Mouse (Mus musculus) embryo, embryonic 10 days (tissue): ENCODE data around the gene Fbxo17.

Experiments used
- DNase-seq: peaks from one replicate; pipeline ENCODE4 v3.0.0-alpha.2; 2015; ENCODE audit warnings: low spot score

Fbxo17 gene

DNA sequence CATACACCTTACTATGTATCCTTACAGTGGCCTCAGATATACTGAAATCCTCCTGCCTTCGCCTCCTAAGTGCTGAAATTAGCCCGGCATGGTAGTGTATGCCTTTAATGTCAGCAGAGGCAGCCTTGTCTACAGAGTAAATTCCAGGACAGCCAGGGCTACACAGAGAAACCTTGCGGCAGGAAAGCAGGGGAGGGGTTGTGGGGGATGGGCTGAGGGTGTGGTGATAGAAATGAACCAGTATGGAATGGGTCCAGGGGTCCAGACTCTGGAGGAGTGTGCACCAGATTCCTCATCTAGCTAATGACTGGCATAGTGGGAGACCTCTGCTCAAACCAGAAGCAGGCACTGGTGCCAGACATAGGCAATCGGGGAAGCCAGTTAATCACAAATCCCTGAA, 2.6 kb downstream of the Fbxo17 start:
- no peak for DNase-seq

DNA sequence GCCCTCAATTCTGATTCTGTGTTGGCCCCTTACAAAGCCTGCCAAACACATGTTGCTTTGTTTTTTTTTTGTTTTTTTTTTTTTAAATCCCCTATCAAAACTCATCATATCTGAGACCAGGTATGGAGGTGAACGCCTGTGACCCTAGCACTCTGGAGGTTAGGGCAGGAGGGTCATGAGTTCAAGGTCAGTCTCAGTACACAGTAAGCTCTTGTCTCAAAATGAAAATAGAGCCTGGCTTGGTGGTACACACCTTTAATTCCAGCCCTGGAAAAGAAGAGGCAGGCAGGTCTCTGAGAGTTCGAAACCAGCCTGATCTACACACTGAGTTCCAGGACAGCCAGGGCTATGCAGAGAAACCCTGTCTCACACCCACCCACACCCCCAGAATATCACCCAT, 3.0 kb downstream of the Fbxo17 start:
- DNase-seq: no peak

DNA sequence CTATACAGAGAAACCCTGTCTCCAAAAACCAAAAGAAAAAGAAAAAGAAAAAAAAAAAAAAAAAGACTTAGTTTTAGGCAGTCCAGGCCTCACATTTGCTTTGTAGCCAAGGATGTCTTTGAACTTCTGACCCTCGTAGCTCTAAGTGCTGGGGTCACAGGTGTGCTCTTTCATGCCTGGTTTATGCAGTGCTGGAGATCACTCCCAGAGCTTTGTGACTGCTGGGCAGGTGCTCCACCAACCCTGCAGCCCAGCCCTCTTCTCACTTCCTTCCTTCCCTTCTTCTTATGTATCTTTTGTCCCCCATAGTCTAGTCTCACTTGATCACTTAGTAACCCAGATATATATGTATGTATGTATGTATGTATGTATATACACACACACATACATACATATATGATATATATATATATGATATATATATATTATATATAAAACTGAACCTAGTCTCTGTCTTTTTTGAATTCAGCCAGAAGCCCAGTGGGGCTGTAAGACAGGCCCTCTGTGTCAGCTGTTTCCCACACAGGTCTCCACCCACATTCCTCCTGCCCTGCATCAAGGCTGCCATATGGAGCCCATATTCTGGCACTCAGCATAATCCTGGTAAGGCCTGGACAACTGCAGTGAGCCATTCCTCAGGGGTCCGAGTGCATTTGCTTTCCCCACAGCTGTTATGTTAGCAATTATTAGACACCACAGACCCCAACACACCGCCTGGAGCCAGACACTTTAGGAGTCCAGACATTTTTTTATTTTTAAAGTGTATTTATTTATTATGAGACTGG, 4.3 kb downstream of the Fbxo17 start:
- DNase-seq: peak; percentile 22

DNA sequence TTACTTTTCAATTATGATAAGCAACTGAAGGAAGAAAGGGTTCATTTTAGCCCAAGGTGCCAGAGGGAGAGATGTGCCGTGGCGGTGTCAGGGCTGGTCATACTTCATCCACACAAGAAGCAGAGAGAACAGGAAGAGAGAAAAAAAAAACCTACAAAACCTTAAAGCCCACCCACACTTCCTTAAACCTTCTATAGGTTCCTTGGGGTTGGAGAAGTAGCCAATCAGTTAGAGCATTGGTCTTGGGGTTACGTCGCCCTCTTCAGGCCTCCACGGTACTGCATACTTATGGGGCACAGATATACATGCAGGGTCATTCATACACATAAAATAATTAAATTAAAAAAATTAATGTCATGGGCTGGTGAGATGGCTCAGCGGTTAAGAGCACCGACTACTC, 5.5 kb downstream of the Fbxo17 start:
- no peak for DNase-seq

DNA sequence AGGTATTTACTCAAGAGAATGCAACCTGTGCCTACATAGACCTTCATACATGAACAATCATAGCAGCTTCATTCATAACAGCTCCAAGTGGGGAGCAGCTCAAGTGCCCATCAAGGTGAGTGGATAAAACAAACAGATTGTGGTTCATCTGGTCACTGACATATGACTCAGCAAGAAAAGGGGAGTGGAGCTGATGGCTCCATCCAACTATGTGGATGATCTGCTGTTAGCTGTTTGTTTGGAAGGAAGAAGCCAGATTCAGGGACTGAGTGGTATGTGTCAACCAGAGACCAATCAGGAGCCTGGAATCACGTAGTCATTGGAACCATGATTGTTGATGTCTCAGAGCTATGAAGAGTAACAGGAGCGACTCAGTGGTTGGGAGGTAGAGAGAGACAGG, 8.0 kb downstream of the Fbxo17 start:
- no peak for DNase-seq

DNA sequence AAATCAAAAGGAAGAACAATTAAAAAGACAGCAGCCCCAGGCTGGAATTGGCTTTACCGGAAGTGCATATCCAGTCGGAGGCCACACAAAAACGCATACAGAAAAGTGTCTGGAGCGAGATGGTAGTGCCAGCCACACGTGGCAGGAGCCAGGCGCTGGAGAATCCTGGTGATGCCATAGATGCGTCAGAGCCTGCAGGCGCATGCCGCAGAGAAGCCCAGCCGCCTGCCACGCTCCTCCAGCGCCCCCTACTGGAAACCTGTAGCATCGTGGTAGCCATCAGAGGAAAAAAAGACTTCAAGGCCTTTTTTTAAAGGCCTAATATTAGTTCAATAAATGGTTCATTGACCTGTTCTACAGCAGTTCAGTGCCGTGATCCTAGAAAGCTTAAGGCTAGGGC, 10.0 kb downstream of the Fbxo17 start:
- DNase-seq: peak; percentile 86

DNA sequence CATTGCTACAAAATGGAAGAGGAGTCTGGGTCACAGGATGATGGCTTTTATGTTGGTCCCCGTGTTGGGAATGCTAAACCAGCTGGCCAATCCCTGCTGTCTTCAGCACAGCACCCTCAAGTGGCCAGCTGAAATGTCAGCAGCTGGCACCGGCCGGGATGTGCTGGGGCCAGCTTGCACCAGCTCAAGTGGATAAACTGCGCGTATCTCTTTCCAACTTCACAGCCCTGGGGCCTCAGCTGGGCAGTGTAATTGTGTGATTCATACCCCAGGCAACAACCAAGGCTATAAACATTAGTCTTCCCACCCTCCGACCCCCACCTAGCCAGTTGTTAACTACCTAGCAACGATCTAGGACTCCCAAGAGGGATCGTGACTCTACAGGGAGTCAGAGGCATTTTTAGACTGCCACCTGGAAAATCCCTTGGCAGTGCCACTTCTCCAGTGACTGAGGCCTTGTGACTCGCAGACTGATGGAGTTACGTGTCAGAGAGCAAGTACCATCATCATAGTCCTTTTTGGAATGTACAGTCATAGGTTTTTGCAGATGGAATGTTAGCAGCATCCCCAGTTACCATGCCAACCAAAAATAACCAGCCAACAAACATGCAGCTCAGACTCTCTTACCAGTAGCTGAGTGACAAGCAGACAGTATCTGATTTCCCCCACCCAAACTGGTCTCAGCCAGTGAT, 11.2 kb downstream of the Fbxo17 start:
- peak; percentile 32 for DNase-seq

DNA sequence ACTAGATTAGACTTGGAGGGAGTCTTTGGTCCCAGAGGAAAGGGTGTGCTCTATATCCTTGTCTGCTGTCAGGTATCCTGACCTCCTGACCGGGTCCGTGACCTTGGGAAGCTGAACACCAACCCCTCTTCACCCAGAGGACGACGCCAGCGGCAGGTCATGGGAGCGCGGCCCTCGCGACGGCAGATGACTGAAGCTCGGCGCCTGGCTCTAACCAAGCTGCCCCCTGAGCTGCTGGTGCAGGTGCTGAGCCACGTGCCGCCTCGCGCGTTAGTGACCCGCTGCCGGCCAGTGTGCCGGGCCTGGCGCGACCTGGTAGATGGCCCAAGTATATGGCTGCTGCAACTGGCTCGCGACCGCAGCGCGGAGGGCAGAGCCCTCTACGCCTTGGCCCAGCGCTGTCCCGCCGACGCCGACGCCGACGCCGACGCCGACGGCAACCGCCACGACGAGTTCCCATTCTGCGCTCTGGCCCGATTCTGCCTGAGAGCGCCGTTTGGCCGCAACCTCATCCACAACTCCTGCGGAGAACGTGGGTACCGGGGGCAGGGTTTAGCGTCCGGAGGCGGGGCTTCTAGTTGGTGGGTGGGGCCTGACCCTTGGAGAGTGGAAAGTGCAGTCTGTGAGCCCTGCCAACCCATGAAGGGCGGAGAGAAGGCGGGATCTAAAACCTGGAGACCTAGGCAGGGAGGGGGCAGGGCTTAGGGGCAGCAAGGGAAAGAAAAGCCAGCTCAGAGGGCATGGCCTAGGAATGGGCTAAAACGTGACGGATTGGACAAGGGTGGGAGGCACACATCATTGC, 15.9 kb downstream of the Fbxo17 start:
- peak; percentile 93 for DNase-seq

DNA sequence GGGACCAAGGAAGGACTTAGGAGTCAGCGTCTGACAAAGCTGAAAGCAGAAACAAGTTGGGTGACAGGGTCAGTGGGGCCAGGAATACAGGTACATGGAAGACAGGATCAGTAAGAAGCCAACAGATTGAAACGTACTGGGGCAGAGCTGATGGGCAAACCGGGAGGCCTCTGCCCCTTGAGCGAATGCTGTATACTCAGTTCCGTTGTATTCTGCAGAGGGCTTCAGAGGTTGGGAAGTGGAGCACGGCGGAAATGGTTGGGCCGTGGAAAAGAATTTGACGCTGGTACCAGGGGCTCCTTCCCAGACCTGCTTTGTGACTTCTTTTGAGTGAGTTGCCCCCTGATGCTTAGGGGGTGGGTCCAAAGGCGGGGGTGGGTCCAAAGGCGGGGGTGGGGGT, 16.6 kb downstream of the Fbxo17 start:
- DNase-seq: no peak

DNA sequence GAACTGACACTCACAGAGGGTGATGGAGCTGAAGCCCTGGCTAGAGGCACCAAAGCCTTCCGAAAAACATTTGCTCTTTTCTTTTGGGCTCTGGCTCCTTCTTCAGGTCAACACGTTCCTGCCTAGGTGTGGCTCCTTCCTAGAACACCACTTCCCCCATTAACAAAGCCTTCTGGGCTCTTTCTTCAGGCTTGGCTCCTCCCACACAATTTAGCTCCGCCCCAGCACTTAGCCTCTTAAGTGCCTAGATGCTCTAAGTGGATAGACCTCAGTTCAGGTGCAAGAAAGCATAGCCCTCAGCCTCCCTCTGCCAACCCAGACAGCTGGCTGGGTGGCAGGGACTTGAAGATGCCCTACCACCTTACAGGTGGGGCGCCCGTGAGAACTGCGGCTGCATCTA, 19.1 kb downstream of the Fbxo17 start:
- no peak for DNase-seq

DNA sequence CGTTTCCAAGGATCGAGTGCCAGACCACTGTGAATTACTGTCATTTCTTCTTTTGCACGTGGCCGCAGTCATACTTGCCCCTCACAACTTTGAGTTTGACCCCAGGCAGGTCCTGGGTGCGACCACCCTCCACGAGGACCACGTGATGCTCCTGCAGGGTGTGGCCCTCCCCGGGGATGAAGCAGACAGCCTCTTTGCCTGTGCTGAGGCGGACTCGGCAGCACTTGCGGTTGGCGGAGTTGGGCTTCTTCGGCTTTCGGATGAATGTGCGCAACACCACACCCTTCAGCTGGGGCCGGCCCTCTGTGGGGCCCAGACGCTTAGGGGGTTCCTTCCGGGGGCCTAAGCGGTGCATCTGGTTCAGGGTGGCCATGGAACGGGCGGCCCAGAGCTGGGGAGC, 23.2 kb downstream of the Fbxo17 start:
- no peak for DNase-seq

DNA sequence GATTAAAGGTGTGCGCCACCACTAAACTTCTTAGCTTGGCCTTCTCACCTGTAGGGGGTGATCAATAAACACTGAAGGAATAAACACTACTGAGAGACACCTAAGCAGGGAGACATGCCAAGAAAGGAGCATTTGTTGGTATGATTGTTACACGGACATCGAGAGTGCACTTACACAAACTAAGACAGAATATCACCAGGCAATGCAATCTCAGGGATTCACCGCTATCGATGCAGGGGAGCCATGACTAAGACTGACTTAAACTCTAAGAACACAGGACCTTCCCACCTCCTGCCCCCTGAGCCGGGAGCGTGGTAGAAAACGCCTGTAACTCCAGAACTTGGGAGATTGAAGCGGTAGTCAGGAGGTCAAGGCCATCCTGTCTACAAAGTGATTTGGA, 24.3 kb downstream of the Fbxo17 start:
- no peak for DNase-seq

DNA sequence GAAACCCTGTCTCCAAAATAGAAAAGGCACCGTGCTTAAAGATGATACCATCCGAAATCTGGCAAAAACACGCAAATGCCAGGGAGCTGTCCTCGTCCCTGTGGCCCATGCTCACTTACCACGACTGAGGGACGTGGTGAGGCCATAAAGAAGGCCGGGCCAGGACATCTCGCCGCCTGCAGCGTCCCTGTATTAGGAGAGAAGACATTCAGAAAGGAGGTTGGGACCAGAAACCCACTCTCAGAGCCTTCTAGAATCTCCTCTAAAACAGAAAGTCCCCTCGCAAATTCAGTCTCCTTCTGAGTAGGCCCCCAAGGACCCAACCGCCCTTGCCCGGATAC, 24.7 kb downstream of the Fbxo17 start:
- no peak for DNase-seq

DNA sequence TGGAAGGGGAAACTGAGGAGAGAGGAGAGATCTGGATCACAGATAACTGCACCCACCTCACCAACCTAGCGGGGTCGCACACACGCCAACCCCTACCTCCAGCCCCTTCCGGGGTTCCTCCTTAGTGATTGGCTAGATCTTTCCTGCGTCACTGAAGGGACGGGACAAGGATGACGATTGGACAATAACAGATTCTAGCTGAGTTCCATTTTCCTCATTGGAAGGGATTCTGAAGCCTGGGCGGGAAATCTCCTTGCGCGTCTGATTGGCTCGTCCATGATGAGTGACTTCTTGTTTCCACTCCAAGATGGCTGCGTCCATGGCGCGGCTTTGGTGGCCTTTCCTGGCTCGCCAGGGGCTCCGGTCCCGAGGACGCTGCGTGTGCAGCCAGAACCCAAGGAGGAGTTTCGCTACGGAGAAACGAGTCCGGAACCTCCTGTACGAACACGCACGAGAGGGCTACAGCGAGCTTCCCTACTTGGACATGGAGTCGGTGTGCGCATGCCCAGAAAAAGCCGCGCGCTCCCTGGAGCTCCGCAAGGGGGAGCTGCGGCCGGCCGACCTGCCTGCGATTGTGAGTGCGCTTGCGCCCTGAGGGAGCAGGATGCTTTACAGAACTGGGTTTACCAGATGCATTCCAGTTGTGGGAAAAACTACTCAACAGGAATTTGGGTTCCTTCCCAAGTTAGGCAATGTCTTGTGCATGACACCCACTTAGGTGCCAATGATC, 25.3 kb downstream of the Fbxo17 start, which contains the start of the genes Mrps12 and Sars2:
TSS of gene Mrps12 (minus strand) at position 112 of the 730 bp plus-strand sequence.
TSS of gene Sars2 (plus strand) at position 284 of the 730 bp plus-strand sequence.
- DNase-seq: peak; percentile 97

DNA sequence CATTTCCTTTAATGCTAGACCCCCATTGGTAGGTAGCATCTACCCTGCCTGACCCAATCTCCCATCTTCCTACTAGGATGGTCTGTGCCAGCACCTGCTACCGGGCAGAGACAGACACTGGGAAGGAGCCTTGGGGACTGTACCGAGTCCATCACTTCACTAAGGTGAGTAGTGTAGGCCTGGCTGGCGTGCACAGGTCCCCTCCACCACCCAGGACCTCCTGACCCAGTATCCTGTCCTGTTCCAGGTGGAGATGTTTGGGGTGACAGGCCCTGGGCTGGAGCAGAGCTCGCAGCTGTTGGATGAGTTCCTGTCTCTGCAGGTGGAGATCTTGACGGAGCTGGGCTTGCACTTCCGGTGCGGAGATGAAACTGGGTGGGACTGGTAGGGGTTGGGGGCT, 33.3 kb downstream of the Fbxo17 start:
- DNase-seq: no peak

DNA sequence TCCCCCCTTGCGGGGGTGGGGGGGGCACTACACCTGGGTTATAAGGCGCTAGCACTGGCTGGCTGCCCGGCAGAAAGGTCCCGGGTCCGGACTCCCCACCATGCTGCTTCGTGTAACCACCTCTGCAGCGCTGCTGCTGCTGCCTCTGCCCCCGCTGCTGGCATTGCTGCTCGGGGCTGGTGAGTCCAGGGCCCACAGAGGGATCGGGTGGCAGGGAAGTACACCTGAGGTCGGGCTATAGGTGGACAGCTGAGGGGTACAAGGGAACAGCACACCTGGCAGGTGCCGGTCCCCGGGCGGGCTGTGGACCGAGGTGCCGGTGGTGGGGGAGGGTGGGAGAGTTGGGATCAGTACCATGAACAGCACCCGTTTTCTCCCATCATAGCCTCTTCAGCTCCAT, 39.5 kb downstream of the Fbxo17 start, which contains the start of gene Ccer2:
TSS of gene Ccer2 (plus strand) at position 96 of the 400 bp plus-strand sequence.
- no peak for DNase-seq

DNA sequence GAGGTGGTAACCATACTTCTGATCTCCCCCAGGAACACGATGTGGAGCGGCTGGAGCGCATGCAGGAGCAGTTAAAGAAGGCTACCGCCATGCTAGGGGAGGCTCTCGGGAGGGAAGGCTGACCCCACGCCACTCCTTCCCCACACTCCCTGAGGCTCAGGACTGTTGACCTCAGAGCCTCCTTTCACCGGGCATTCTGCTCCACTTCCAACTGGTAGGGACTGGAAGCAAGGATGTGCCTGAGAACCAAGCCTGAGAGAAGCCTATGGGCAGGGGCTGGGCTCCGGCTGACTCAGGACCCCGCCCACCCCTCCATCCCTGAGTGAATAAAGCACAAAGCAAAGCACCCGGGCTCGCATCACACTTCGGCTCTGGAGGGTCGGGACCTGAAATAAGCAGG, 42.0 kb downstream of the Fbxo17 start:
- DNase-seq: no peak

DNA sequence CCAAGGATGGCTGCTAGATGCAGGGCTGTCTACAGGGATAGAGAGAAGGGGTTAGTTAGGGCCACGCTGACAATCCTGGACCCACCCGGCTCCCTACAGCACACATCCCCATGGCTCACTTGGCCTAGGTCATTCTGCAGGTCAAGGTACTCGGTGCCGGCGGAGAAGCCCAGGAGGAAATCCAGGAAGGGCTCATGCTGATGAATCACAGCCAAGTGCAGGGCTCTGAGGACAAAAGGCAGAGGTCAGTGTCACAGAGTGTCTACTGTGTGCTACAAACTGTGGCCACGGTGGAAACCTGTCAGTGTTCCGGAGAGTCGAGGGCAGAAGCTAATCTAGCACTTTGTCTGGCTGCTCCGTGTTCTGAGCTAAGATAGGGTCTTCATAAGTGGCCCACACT, 45.3 kb downstream of the Fbxo17 start:
- no peak for DNase-seq

DNA sequence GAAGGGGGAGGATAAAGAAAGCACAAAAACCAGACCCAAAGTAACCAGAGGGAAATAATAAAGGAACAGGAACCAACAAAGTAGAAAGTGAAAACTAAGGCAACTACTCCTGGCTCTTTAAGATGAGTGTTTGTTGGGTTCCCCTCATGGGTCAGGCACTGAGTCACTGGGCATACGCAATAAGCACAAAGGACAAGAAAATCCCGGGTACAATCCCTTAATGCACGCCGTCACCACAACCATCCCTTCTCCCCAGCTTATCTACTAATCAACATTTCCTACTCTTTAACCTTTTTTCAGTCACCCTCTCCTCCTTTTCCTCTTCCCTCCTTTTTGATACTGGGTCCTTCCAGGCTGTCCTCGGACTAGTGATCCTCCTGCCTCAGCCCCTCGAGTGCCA, 48.6 kb downstream of the Fbxo17 start:
- DNase-seq: no peak

DNA sequence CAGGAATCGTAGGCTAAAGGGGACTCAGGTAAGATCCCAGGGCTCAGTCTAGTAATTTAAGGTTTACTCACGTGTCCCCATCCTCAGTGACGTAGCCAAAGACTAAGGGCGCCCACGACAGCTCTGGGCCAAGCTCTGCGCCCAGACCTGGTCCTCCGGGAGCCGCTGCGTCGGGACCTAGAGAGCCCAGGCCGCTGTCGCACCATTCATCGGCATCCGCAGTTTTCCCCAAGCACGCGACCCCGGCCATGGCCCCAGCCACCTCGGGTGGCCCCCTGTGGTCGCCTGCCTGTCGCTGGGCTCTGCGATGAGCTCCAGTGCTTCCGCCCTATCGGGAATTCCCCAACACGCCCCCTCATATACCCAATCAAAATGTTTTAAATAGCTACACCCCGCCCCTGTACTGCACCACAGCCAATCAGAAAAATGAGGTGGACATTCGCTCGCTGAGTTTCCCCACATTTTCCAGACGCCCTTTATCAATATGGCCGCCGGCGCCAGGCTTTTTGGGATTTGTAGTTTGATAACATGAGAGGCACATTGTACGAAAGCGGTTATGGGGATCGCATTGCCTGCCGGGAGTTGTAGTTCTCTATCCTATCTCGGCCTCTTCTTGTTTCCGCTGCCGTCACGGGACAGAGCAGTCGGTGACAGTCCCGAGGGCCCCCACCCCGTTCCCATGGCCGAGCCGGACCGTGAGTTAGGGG, 49.7 kb downstream of the Fbxo17 start, which contains the start of gene Sirt2:
TSS of gene Sirt2 (plus strand) at position 563 of the 707 bp plus-strand sequence.
- peak; percentile 96 for DNase-seq

DNA sequence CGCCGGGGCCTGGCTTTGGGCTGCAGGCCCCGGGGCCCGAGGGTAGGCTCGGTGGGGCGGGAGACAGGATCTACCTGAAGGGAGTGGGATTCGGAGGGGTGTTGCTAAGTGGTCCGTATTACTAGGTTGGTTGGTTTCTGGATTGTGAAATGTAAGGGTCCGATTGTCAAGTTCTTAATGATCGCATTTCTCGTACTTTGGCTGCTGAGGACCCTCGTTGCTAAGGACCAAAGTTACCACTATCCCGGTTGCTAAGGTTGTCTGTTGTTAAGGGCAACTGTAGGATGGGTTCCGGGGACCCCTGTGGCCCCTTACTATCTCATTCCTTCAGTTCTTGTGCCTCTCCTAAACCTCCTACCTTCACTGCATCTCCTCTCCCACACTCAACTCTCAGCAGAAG, 50.3 kb downstream of the Fbxo17 start:
- peak; percentile 28 for DNase-seq
